Mouse (Mus musculus): ENCODE measurements at regions not wholly inside any gene's neighbourhood (a gene's known extent, or its start where the extent isn't known, plus 50 kb on each side); places are given as distances from the start of the nearest gene placed in this dataset.

DNA sequence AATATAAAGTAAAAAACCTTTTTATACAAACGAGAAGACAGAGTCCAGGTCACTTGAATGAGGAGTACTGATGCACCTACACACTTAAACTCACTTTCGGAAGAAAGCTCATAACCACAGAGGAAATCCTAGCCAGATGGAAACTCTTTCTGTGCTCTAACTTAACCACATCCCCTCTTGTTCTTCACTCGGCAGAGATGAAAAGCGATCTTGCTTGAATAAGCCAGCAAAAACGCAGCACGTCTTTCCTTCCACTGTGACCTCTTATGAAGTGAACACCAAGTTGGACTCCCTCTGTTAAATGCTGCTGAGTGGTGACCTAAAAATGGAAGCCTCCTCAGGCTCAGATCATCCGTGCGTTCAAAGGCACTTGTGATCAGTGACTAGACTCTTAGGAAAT is 113.1 kb upstream of the Crim1 start:
- no peak for TF ChIP-seq CTCF (IDR thresholded peaks at IDR 0.05; ENCODE audit: low read depth)
- TF ChIP-seq EP300 (IDR thresholded peaks at IDR 0.05; ENCODE audit: low read depth), result no peak

Data from liver, postnatal 0 days (tissue).